Mouse (Mus musculus) liver, postnatal 0 days (tissue): ENCODE measurements at regions not wholly inside any gene's neighbourhood (a gene's known extent, or its start where the extent isn't known, plus 50 kb on each side); places are given as distances from the start of the nearest gene placed in this dataset.

Experiments used
- ATAC-seq: fragments of 200-750 bp; cut with Nextera tagmentation; 2 replicates; pipeline ENCODE4 v1.8.0; 2017; ENCODE audit warnings: mild to moderate bottlenecking, moderate library complexity
- DNase-seq: peaks from one replicate; pipeline ENCODE4 v3.0.0-alpha.2; 2016
- H3K27ac ChIP-seq: fragments of 300-500 bp; sonication (generic); 2 replicates; pipeline ENCODE4 v1.5.1; 2014; ENCODE audit warnings: antibody characterized with exemption, moderate library complexity, mild to moderate bottlenecking, low read depth
- H3K27me3 ChIP-seq: fragments of 300-500 bp; sonication (generic); 2 replicates; pipeline ENCODE4 v1.6.1; 2014; ENCODE audit warnings: low read length, control low read depth, mixed read lengths; ENCODE audit not compliant: insufficient read depth
- H3K36me3 ChIP-seq: fragments of 300-500 bp; sonication (generic); replicated peaks from 2 replicates; pipeline ENCODE4 v1.6.1; 2014; ENCODE audit warnings: mild to moderate bottlenecking, control low read depth, low read length, moderate library complexity, mixed read lengths; ENCODE audit not compliant: insufficient read depth
- H3K4me1 ChIP-seq: fragments of 300-500 bp; sonication (generic); 2 replicates; pipeline ENCODE4 v1.6.1; 2014; ENCODE audit warnings: antibody characterized with exemption, mild to moderate bottlenecking, control low read depth; ENCODE audit not compliant: insufficient read depth
- H3K4me2 ChIP-seq: fragments of 300-500 bp; sonication (generic); 2 replicates; pipeline ENCODE4 v1.6.1; 2014; ENCODE audit warnings: low read depth, mild to moderate bottlenecking, low read length, moderate library complexity, mixed read lengths
- H3K4me3 ChIP-seq: fragments of 300-500 bp; sonication (generic); 2 replicates; pipeline ENCODE4 v1.5.1; 2014; ENCODE audit warnings: low read depth, low read length
- H3K9ac ChIP-seq: fragments of 300-500 bp; sonication (generic); replicated peaks from 2 replicates; pipeline ENCODE4 v1.6.1; 2014; ENCODE audit warnings: mild to moderate bottlenecking, moderate library complexity
- H3K9me3 ChIP-seq: fragments of 300-500 bp; sonication (generic); 2 replicates; pipeline ENCODE4 v1.6.1; 2016; ENCODE audit warnings: mild to moderate bottlenecking, control low read depth, low read length, mixed read lengths
- CTCF ChIP-seq: sonication (generic); IDR thresholded peaks from 2 replicates; pipeline ENCODE4 v1.5.1; 2016; ENCODE audit warnings: antibody characterized with exemption, low read depth
- EP300 ChIP-seq: IDR thresholded peaks from 2 replicates; pipeline ENCODE4 v1.6.1; 2016; ENCODE audit warnings: antibody characterized with exemption, low read depth, mild to moderate bottlenecking
- WGBS: fragments of 180-500 bp; shearing (Covaris S2); extraction: QIAGEN DNeasy Blood & Tissue Kit; methylation state at CpG from one replicate; pipeline ENCODE4 v1.1.7; 2014; ENCODE audit not compliant: insufficient replicate concordance; 5-methylcytosine and 5-hydroxymethylcytosine counted together

DNA sequence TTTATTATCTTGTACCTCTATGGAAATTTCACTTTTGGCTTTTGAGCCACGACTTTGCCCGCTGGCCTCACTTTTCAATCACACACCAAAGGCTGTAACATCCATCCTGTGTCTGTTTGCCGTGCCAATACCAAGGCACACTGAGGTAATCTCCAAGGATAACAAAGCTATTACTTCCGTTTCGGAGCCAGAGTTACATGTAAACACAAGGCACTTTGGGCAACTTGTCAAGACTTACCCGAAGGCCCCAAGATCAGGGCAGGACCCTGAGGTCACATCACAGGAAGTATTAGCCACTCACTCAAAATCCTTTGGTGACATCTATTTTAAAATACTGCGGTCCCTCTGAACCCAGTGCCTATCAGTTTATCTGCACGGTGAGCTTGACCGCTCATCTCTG, 241.3 kb downstream of the Skap2 start:
- H3K27me3 ChIP-seq, result no peaks in the 10 kb centered on the region
- H3K4me2 ChIP-seq, result no peak overlapping the region
- no peak overlapping the region for H3K4me3 ChIP-seq
- H3K9ac ChIP-seq, result no peak overlapping the region
- DNase-seq (no peak), ATAC-seq (no peak)
- TF ChIP-seq CTCF (no peak), EP300 (no peak)
- no peaks in the 10 kb centered on the region for H3K36me3 ChIP-seq
- H3K4me1 ChIP-seq, result no peaks in the 10 kb centered on the region; the same call in 1 of the 2 replicates
- WGBS, result 70% methylated on average over 9 of the region's 9 CpGs
- no peaks in the 10 kb centered on the region for H3K9me3 ChIP-seq
- no peak overlapping the region for H3K27ac ChIP-seq

DNA sequence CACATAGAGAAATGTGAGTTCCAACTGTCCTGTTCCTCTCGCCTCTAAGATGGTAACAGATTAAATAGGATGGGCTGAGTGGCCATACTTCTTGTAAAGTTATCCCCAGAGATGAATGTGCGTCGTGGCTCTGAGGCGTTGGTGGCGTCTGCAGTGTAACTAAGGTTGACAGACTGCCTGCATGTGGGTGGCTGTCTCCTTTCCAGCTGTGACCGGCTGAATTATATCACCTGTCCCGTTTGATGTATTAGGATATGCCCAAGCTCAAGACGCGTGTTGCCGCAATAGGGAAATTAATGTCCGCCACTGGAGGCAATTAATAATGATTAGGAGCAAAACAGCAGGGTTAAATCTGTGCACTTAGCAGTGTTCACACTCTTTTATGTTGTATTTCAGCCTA, 240.9 kb downstream of the Skap2 start:
- TF ChIP-seq CTCF (no peak), EP300 (no peak)
- ATAC-seq (no peak), DNase-seq (no peak)
- no peaks in the 10 kb centered on the region; the same call in 1 of the 2 replicates for H3K4me1 ChIP-seq
- 75% methylated on average over 11 of the region's 11 CpGs for WGBS
- no peak overlapping the region for H3K9ac ChIP-seq
- no peaks in the 10 kb centered on the region for H3K9me3 ChIP-seq
- H3K36me3 ChIP-seq, result no peaks in the 10 kb centered on the region
- H3K4me3 ChIP-seq, result no peak overlapping the region
- no peak overlapping the region for H3K4me2 ChIP-seq
- H3K27ac ChIP-seq, result no peak overlapping the region
- H3K27me3 ChIP-seq, result no peaks in the 10 kb centered on the region

DNA sequence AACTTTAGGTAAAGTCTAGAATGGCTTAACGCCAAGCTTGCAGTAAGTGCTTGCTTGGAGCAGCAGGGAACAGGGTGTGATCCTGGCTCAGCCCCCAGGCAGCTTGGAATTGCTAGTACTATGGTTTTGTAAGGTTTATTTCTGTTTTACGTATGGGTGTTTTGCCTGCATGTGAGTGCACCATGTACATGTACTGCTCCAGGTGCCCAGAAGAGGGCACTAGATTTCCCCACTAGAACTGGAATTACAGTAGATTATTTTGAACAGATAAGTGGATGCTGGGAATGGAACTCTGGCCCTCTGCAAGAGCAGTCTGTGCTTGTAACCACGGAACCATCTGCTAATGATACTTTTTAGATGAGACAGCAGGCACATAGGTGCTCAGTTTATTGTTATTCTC, 237.6 kb downstream of the Skap2 start:
- no peak for DNase-seq
- H3K9me3 ChIP-seq, result no peaks in the 10 kb centered on the region
- WGBS, result 78% methylated on average over 3 of the region's 3 CpGs
- ATAC-seq, result no peak
- H3K9ac ChIP-seq, result no peak overlapping the region
- no peaks in the 10 kb centered on the region for H3K36me3 ChIP-seq
- no peak overlapping the region for H3K27ac ChIP-seq
- TF ChIP-seq CTCF (peak; percentile 48), EP300 (no peak)
- no peak overlapping the region for H3K4me2 ChIP-seq
- no peaks in the 10 kb centered on the region for H3K27me3 ChIP-seq
- no peaks in the 10 kb centered on the region for H3K4me1 ChIP-seq
- H3K4me3 ChIP-seq, result no peak overlapping the region

DNA sequence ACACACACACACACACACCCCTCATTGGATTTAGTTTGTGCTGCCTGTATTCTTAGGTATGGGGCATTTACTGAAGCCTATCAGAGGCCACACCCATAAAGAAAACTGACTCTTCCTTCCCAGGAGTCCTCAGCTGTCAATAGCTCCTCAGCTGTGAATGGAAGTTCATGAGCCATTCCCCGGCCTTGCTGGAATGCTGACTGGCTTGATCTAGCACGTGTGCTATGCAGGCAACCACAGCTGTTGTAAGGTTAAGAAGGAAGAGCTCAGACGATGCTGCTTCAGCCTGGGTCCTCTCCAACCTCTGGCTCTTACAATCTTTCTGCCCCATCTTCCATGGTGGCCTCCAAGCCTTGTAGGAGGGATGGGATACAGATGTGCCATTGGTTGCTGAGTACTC, 226.7 kb downstream of the Skap2 start:
- H3K27me3 ChIP-seq, result no peaks in the 10 kb centered on the region
- no peak overlapping the region for H3K4me2 ChIP-seq
- H3K9me3 ChIP-seq, result no peaks in the 10 kb centered on the region
- H3K36me3 ChIP-seq, result no peaks in the 10 kb centered on the region
- DNase-seq, result no peak
- ATAC-seq, result no peak
- no peak overlapping the region for H3K4me3 ChIP-seq
- H3K9ac ChIP-seq, result no peak overlapping the region
- 49% methylated on average over 3 of the region's 3 CpGs for WGBS
- no peak overlapping the region for H3K27ac ChIP-seq
- TF ChIP-seq CTCF, result no peak
- no peak for TF ChIP-seq EP300
- no peaks in the 10 kb centered on the region for H3K4me1 ChIP-seq

DNA sequence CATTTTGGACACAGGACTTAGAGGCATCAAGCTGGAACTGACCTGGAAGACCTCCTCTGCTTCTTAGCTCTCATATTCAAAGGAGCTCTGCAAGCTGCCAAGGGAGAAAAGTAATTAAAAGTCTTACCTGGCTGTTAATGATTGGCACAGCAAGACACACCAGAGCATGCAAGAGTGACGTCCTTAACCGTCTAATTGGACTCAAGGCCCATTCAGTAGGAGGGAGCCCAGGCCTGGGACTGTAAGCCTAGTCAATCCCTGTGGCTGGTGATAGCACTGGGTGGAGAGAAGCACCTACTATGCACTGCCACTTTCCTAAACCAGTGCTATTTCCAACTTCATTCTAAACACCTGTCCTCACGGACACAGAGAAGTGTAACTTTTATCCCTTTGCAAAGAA, 225.5 kb downstream of the Skap2 start:
- H3K9ac ChIP-seq, result no peak overlapping the region
- 80% methylated on average over 3 of the region's 3 CpGs for WGBS
- no peak overlapping the region for H3K27ac ChIP-seq
- ATAC-seq (no peak), DNase-seq (no peak)
- no peak for TF ChIP-seq CTCF
- no peaks in the 10 kb centered on the region for H3K36me3 ChIP-seq
- no peak overlapping the region for H3K4me2 ChIP-seq
- H3K9me3 ChIP-seq, result no peaks in the 10 kb centered on the region
- H3K27me3 ChIP-seq, result no peaks in the 10 kb centered on the region
- no peak overlapping the region for H3K4me3 ChIP-seq
- no peaks in the 10 kb centered on the region for H3K4me1 ChIP-seq

DNA sequence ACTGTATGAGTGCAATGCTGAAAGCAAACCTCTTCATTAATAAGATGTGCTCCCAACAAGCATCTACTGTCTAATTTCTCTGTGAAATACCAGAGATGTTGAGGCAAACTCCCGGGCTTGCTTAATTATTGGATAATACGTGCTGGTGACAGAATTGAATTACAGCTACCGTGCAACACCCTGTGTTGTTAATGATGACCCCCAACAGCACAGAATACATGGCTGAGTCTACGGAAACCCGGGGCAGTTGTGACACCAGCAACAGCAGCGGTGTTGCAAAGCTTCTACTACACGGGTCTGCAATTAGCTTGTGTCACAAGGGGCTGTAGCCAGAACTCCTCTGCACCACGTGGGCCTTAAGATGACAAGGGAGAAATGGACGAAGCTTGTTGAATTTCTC, 224.2 kb downstream of the Skap2 start:
- no peak for DNase-seq
- H3K27me3 ChIP-seq, result no peaks in the 10 kb centered on the region
- no peaks in the 10 kb centered on the region for H3K36me3 ChIP-seq
- H3K27ac ChIP-seq, result no peak overlapping the region
- WGBS, result 77% methylated on average over 9 of the region's 9 CpGs
- ATAC-seq, result no peak
- no peak overlapping the region for H3K9ac ChIP-seq
- H3K4me2 ChIP-seq, result no peak overlapping the region
- H3K4me3 ChIP-seq, result no peak overlapping the region
- H3K4me1 ChIP-seq, result no peaks in the 10 kb centered on the region
- TF ChIP-seq CTCF, result no peak
- H3K9me3 ChIP-seq, result no peaks in the 10 kb centered on the region

DNA sequence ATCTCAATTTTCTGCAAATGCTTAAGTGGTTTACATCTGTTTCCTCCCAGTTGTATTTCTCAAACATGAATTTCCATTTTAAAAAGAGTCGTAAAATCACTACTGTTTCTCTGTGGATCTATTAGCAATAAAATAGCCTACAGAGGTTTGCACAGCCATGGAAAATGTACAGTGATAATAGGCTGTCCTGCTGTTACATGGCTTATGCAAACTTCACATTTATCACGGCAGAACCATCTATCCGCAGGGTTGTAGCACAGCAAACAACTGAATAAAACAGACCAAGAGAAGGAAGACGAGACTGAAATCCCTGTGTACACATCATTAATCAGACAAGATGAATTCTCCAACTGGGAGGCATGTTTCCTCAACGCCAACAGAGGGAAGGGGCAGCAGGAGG, 222.1 kb downstream of the Skap2 start:
- no peak for ATAC-seq

More for the DNA sequence above, 222.1 kb downstream of the Skap2 start:
- TF ChIP-seq EP300 (no peak), CTCF (no peak)
- H3K36me3 ChIP-seq, result no peaks in the 10 kb centered on the region
- H3K4me1 ChIP-seq, result no peaks in the 10 kb centered on the region
- WGBS, result 69% methylated on average over 5 of the region's 5 CpGs
- no peaks in the 10 kb centered on the region for H3K27me3 ChIP-seq
- no peak overlapping the region for H3K4me3 ChIP-seq
- no peak overlapping the region for H3K9ac ChIP-seq
- H3K4me2 ChIP-seq, result no peak overlapping the region
- H3K9me3 ChIP-seq, result no peaks in the 10 kb centered on the region
- no peak overlapping the region for H3K27ac ChIP-seq
- no peak for DNase-seq
